Mouse (Mus musculus): ENCODE data around the gene Tspan12. TPM values are rescaled to one million over a fixed set of nuclear protein-coding genes. Genes with fewer than 3 reads are reported as not detected.

Tspan12 gene
- total and polyA plus RNA-seq, 3 experiments, result 0.10 to 1.9 TPM; not detected in 1

DNA sequence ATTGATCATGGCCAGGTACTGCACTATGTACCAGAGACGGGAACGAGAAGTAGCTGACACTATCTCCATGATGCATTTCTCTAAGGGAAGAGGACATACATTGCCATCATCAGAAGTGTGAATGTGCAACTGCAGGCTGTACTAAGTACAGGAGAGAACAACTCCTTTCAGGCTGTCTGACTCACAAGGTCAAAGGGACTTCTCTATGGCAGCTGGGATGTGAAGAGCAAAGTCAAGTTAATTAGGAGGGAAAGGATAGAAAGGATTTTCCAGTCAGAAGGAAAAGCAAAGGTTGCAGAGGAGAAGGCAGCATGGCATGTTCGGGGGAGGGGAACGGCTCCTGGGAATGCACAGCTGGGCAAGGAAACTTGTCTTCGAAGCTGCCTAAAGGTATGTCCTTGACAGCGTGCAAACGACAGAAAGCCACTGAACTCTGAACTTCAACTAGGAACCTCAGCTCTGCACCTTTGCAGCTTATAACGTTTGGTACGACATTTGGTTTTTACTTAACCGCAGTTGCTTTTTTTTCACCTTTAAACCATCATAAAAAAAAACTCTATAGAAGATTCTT lies 13.0 kb downstream of the Tspan12 start:
- no peak for TF ChIP-seq POLR2AphosphoS5 (IDR thresholded peaks at IDR 0.05; ENCODE audit: insufficient replicate concordance, low read depth, low read length)
- no peak for TF ChIP-seq TAL1 (conservative IDR thresholded peaks at IDR 0.05; ENCODE audit: low read depth, low read length)
- TF ChIP-seq GATA2 (IDR thresholded peaks at IDR 0.05; ENCODE audit: borderline replicate concordance, low read depth, low read length), result no peak
- TF ChIP-seq GATA1 (IDR thresholded peaks at IDR 0.05; ENCODE audit: borderline replicate concordance, low read length), result no peak
- TF ChIP-seq CTCF (IDR thresholded peaks at IDR 0.05; ENCODE audit: low read depth, low read length), result no peak
- Histone ChIP-seq H3K9me3 (replicated peaks) (no peaks in the 10 kb centered on the region), H3K27me3 (ENCODE audit: insufficient read depth, low read length) (no peaks in the 10 kb centered on the region), H3K4me3 (ENCODE audit: low read depth, low read length) (no peak overlapping the region), H3K36me3 (replicated peaks) (no peaks in the 10 kb centered on the region), H3K4me1 (ENCODE audit: insufficient read depth, low read depth, low read length) (no peaks in the 10 kb centered on the region)
- DNase-seq (ENCODE audit: low spot score) (no peak), ATAC-seq (ENCODE audit: extremely low read depth, insufficient number of reproducible peaks, low FRiP score, poor library complexity, severe bottlenecking) (no peak)

DNA sequence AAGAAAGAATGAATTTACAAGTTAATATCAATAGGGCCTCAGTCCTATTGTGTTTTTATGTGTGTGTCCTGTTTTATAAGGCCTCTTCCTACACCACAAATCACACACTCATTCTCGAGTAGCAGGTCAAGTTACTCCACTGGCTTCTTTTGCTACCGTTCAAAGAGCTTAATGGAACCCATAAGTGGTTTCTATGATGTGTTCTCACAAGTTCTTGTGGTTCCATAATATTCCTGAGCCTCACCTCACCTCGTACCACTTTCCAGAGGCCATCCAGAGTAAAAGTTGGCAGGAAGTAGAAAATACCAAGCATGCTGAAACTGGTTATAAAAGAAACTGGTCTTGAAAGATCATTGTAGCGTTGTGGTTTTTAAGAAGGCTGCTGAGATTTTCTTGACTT lies 18.8 kb downstream of the Tspan12 start:
- DNase-seq (ENCODE audit: low spot score) (no peak), ATAC-seq (ENCODE audit: extremely low read depth, insufficient number of reproducible peaks, low FRiP score, poor library complexity, severe bottlenecking) (no peak)
- Histone ChIP-seq H3K9me3 (replicated peaks) (no peaks in the 10 kb centered on the region), H3K4me1 (ENCODE audit: insufficient read depth, low read depth, low read length) (no peaks in the 10 kb centered on the region), H3K27me3 (ENCODE audit: insufficient read depth, low read length) (0 out of 2 replicates have a peak, but pooled peaks cover 2% of the 10 kb centered on the region), H3K36me3 (replicated peaks) (no peaks in the 10 kb centered on the region), H3K4me3 (ENCODE audit: low read depth, low read length) (no peak overlapping the region)
- TF ChIP-seq GATA2 (IDR thresholded peaks at IDR 0.05; ENCODE audit: borderline replicate concordance, low read depth, low read length) (no peak), TAL1 (conservative IDR thresholded peaks at IDR 0.05; ENCODE audit: low read depth, low read length) (no peak), POLR2AphosphoS5 (IDR thresholded peaks at IDR 0.05; ENCODE audit: insufficient replicate concordance, low read depth, low read length) (no peak)

DNA sequence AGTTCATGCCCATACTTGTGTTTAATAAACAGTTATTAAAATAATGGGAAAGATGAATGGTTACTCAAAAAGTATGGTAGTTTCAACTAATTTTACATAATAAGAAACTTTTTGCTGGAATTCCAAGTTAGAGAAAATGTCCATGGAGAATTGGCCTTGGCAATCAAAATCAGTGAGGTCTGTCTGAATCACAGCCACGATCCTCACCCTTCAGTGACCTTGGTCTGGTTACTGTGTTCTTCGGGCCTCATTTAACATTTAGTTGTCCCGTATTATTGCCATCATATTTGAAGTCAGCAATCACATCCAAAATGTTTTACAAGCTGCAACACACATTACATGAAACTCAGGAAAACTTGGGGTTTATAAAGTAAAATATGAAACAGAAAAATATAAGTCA lies 20.4 kb downstream of the Tspan12 start:
- ATAC-seq (ENCODE audit: extremely low read depth, insufficient number of reproducible peaks, low FRiP score, poor library complexity, severe bottlenecking) (no peak), DNase-seq (ENCODE audit: low spot score) (no peak)
- H3K36me3 ChIP-seq (replicated peaks), result no peaks in the 10 kb centered on the region
- 0 out of 2 replicates have a peak, but pooled peaks cover 2% of the 10 kb centered on the region for H3K27me3 ChIP-seq (ENCODE audit: insufficient read depth, low read length)
- TF ChIP-seq POLR2AphosphoS5 (IDR thresholded peaks at IDR 0.05; ENCODE audit: insufficient replicate concordance, low read depth, low read length) (no peak), GATA2 (IDR thresholded peaks at IDR 0.05; ENCODE audit: borderline replicate concordance, low read depth, low read length) (no peak), TAL1 (conservative IDR thresholded peaks at IDR 0.05; ENCODE audit: low read depth, low read length) (no peak), GATA1 (IDR thresholded peaks at IDR 0.05; ENCODE audit: borderline replicate concordance, low read length) (no peak), CTCF (IDR thresholded peaks at IDR 0.05; ENCODE audit: low read depth, low read length) (no peak)
- no peaks in the 10 kb centered on the region for H3K4me1 ChIP-seq (ENCODE audit: insufficient read depth, low read depth, low read length)
- H3K4me3 ChIP-seq (ENCODE audit: low read depth, low read length), result no peak overlapping the region
- H3K9me3 ChIP-seq (replicated peaks), result no peaks in the 10 kb centered on the region

DNA sequence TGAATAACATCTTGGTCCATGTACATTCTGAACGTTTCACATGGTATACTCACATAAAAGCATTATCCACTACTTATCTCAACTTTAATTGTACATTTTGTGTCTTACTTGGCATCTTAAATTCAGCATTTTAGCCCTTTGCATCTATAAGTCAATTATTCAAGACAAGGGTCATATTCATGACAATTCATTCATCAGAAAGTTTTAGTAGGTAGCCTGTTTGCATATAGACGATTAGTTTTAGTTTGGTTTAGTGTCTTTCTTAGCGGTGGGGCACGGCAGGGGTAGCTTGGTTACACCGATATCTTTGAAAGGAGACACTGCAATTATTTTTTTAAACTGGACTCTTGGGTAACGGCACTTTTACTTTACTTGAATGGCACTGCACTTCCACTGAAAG lies 21.4 kb downstream of the Tspan12 start:
- no peaks in the 10 kb centered on the region for H3K4me1 ChIP-seq (ENCODE audit: insufficient read depth, low read depth, low read length)
- H3K4me3 ChIP-seq (ENCODE audit: low read depth, low read length), result no peak overlapping the region
- H3K36me3 ChIP-seq (replicated peaks), result no peaks in the 10 kb centered on the region
- 0 out of 2 replicates have a peak, but pooled peaks cover 2% of the 10 kb centered on the region for H3K27me3 ChIP-seq (ENCODE audit: insufficient read depth, low read length)
- H3K9me3 ChIP-seq (replicated peaks), result no peaks in the 10 kb centered on the region
- DNase-seq (ENCODE audit: low spot score), result no peak
- no peak for ATAC-seq (ENCODE audit: extremely low read depth, insufficient number of reproducible peaks, low FRiP score, poor library complexity, severe bottlenecking)
- no peak for TF ChIP-seq TAL1 (conservative IDR thresholded peaks at IDR 0.05; ENCODE audit: low read depth, low read length)
- TF ChIP-seq POLR2AphosphoS5 (IDR thresholded peaks at IDR 0.05; ENCODE audit: insufficient replicate concordance, low read depth, low read length), result no peak
- TF ChIP-seq GATA1 (IDR thresholded peaks at IDR 0.05; ENCODE audit: borderline replicate concordance, low read length), result no peak
- TF ChIP-seq GATA2 (IDR thresholded peaks at IDR 0.05; ENCODE audit: borderline replicate concordance, low read depth, low read length), result no peak
- no peak for TF ChIP-seq CTCF (IDR thresholded peaks at IDR 0.05; ENCODE audit: low read depth, low read length)

DNA sequence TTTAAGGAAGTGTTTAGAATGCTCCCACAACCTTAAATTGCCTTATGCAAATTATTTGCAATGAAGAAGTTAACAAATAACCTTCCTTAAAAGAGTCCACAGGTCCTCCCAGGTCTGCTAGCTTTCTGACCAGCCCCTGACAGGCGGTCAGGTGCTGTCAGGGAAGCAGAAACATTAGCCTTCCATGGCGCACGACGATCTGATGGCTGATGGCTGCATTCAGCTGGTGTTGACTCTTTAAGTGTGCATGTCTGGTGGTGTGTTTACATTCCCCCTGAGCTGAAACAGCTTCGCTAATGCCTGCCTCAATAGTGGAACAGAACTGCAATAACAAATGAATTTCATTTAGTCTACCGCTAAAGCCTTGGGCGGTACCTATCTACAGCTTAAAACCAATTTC lies 22.4 kb downstream of the Tspan12 start:
- no peak overlapping the region for H3K4me3 ChIP-seq (ENCODE audit: low read depth, low read length)
- H3K36me3 ChIP-seq (replicated peaks), result no peaks in the 10 kb centered on the region
- no peaks in the 10 kb centered on the region for H3K4me1 ChIP-seq (ENCODE audit: insufficient read depth, low read depth, low read length)
- ATAC-seq (ENCODE audit: extremely low read depth, insufficient number of reproducible peaks, low FRiP score, poor library complexity, severe bottlenecking), result no peak
- DNase-seq (ENCODE audit: low spot score), result no peak
- H3K27me3 ChIP-seq (ENCODE audit: insufficient read depth, low read length), result 0 out of 2 replicates have a peak, but pooled peaks cover 2% of the 10 kb centered on the region
- no peaks in the 10 kb centered on the region for H3K9me3 ChIP-seq (replicated peaks)
- TF ChIP-seq GATA1 (IDR thresholded peaks at IDR 0.05; ENCODE audit: borderline replicate concordance, low read length), result no peak
- no peak for TF ChIP-seq TAL1 (conservative IDR thresholded peaks at IDR 0.05; ENCODE audit: low read depth, low read length)
- TF ChIP-seq GATA2 (IDR thresholded peaks at IDR 0.05; ENCODE audit: borderline replicate concordance, low read depth, low read length), result no peak
- TF ChIP-seq POLR2AphosphoS5 (IDR thresholded peaks at IDR 0.05; ENCODE audit: insufficient replicate concordance, low read depth, low read length), result no peak
- TF ChIP-seq CTCF (IDR thresholded peaks at IDR 0.05; ENCODE audit: low read depth, low read length), result no peak

DNA sequence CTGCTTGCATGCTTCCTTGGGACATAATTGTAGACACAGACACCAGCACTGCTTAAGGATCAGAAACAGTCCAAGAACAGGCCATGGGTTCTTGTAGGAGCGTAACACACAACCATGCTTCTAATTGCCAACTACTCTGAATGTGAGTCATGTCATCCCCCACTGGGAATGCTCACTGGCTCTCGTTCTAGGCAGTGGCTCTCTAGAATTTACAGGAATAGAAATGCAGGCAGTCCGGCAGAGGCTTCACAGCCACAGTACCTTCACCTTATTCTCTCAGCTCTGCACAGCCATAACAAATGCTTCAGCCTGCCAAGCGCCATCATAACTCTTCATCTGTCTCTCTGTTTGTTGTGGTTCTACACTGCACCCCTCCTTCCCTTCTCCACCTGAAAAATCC lies 23.9 kb downstream of the Tspan12 start:
- H3K9me3 ChIP-seq (replicated peaks), result no peaks in the 10 kb centered on the region
- no peak for DNase-seq (ENCODE audit: low spot score)
- ATAC-seq (ENCODE audit: extremely low read depth, insufficient number of reproducible peaks, low FRiP score, poor library complexity, severe bottlenecking), result no peak
- 0 out of 2 replicates have a peak, but pooled peaks cover 2% of the 10 kb centered on the region for H3K27me3 ChIP-seq (ENCODE audit: insufficient read depth, low read length)
- H3K4me1 ChIP-seq (ENCODE audit: insufficient read depth, low read depth, low read length), result no peaks in the 10 kb centered on the region
- TF ChIP-seq GATA1 (IDR thresholded peaks at IDR 0.05; ENCODE audit: borderline replicate concordance, low read length) (no peak), GATA2 (IDR thresholded peaks at IDR 0.05; ENCODE audit: borderline replicate concordance, low read depth, low read length) (no peak), TAL1 (conservative IDR thresholded peaks at IDR 0.05; ENCODE audit: low read depth, low read length) (no peak), POLR2AphosphoS5 (IDR thresholded peaks at IDR 0.05; ENCODE audit: insufficient replicate concordance, low read depth, low read length) (no peak), CTCF (IDR thresholded peaks at IDR 0.05; ENCODE audit: low read depth, low read length) (no peak)
- H3K4me3 ChIP-seq (ENCODE audit: low read depth, low read length), result no peak overlapping the region
- no peaks in the 10 kb centered on the region for H3K36me3 ChIP-seq (replicated peaks)

Data from G1E (cell line).